Mouse (Mus musculus): ENCODE data around the gene Aes.
A peak's percentile ranks its signal among the peaks of the same experiment; 100 is the strongest.

Aes gene

GRCm38 (mm10) chr10:81596611-81597010 is 37.3 kb downstream of the Aes start:
- peak; percentile 67 to 79 for DNase-seq (ENCODE audit: inconsistent age in 2 of 2, low spot score in 1 of 2)

GRCm38 (mm10) chr10:81597137-81597950 is 38.1 kb downstream of the Aes start:
- DNase-seq (ENCODE audit: inconsistent age in 2 of 2, low spot score in 1 of 2) = peak; percentile 80 to 86

- no peak for DNase-seq (ENCODE audit: inconsistent age in 2 of 2, low spot score in 1 of 2)
Observed at GRCm38 (mm10) chr10:81598342-81598741, 39.1 kb downstream of the Aes start.

- DNase-seq (ENCODE audit: inconsistent age in 2 of 2, low spot score in 1 of 2) = no peak
Observed at GRCm38 (mm10) chr10:81598871-81599270, 39.6 kb downstream of the Aes start.

GRCm38 (mm10) chr10:81599630-81600029 is 40.3 kb downstream of the Aes start:
- no peak for DNase-seq (ENCODE audit: inconsistent age in 2 of 2, low spot score in 1 of 2)

GRCm38 (mm10) chr10:81600096-81600495 is 40.8 kb downstream of the Aes start:
- no peak for DNase-seq (ENCODE audit: inconsistent age in 2 of 2, low spot score in 1 of 2)

- DNase-seq (ENCODE audit: inconsistent age in 2 of 2, low spot score in 1 of 2) = peak; percentile 98
Observed at GRCm38 (mm10) chr10:81600738-81601203, 41.5 kb downstream of the Aes start, which contains the start of gene Tle6. Gene Tle6 (minus strand): TSS chr10:81601073.

GRCm38 (mm10) chr10:81601396-81601905 is 42.2 kb downstream of the Aes start:
- peak in 1 of 2 experiments; percentile 64 for DNase-seq (ENCODE audit: inconsistent age in 2 of 2, low spot score in 1 of 2)

GRCm38 (mm10) chr10:81602741-81603151 is 43.5 kb downstream of the Aes start:
- DNase-seq (ENCODE audit: inconsistent age in 2 of 2, low spot score in 1 of 2) = peak; percentile 45 to 81

GRCm38 (mm10) chr10:81604019-81604967 is 45.0 kb downstream of the Aes start:
- peak; percentile 37 to 58 for DNase-seq (ENCODE audit: inconsistent age in 2 of 2, low spot score in 1 of 2)

- DNase-seq (ENCODE audit: inconsistent age in 2 of 2, low spot score in 1 of 2) = peak; percentile 87 to 95
Observed at GRCm38 (mm10) chr10:81604968-81605665, 45.8 kb downstream of the Aes start.

GRCm38 (mm10) chr10:81605666-81605973 is 46.3 kb downstream of the Aes start:
- DNase-seq (ENCODE audit: inconsistent age in 2 of 2, low spot score in 1 of 2) = no peak

GRCm38 (mm10) chr10:81605974-81606751 is 46.9 kb downstream of the Aes start, which contains the start of gene BC025920:
Gene BC025920 (plus strand): TSS chr10:81606270.
- peak; percentile 96 to 98 for DNase-seq (ENCODE audit: inconsistent age in 2 of 2, low spot score in 1 of 2)

GRCm38 (mm10) chr10:81608308-81608707 is 49.0 kb downstream of the Aes start:
- no peak for DNase-seq (ENCODE audit: inconsistent age in 2 of 2, low spot score in 1 of 2)

GRCm38 (mm10) chr10:81612779-81613178 is 53.5 kb downstream of the Aes start:
- peak; percentile 63 to 72 for DNase-seq (ENCODE audit: inconsistent age in 2 of 2, low spot score in 1 of 2)

- no peak for DNase-seq (ENCODE audit: inconsistent age in 2 of 2, low spot score in 1 of 2)
Observed at GRCm38 (mm10) chr10:81615486-81615885, 56.2 kb downstream of the Aes start.

Measured in adrenal gland, adult (tissue).